Mouse (Mus musculus): ENCODE data around the gene Pclo.
"Not testable (repeated sequence)": the region's sequence is repeated elsewhere in the genome, so short reads cannot be mapped to it uniquely, and the experiment has no call there.

Gene Pclo

GRCm38 (mm10) chr5:14691995-14692394 is 177.3 kb downstream of the Pclo start:
- no peak for DNase-seq

- no peak for DNase-seq
Observed at GRCm38 (mm10) chr5:14696745-14697144, 182.0 kb downstream of the Pclo start.

- DNase-seq: no peak
Observed at GRCm38 (mm10) chr5:14700900-14701299, 186.2 kb downstream of the Pclo start.

DNA sequence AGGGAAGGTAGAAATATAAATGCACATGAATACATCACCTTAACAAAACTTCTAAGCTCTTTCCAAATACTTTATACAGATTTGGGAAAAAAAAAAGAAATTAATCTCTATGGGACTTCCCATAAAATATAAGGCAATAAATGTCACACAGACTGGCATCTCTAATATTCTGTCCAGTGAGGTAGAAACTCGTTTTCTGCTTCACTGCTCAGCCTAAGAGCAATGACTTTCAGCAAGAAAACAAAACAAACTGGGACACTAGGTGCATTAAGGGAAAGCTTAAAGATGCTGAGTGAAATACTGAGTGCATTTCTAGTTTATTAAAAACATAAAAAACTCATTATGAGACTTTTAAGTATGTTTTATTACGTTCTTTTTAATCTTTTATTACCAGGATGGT is 190.7 kb downstream of the Pclo start:
- DNase-seq: no peak

- DNase-seq: no peak
Observed at GRCm38 (mm10) chr5:14707311-14707710, 192.6 kb downstream of the Pclo start.

DNA sequence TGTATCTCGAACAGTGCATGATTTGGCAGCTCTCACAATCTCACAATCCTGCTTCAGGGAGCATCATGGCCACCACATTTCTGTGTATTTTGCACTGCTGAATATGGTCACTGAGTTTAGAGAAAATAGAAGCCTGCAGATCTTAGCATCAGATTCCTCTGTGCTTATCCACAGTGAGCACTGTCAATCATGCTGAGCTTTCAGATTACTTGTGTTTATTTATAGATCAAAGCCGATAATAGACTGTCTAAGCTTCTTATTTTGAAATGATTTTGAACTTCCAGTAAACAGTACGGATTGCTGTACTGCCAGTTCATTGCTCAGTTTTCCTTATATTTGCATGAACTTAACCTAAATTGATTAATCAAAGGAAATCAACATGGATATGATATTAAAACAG is 208.9 kb downstream of the Pclo start:
- DNase-seq: no peak

GRCm38 (mm10) chr5:14728676-14729253 is 214.0 kb downstream of the Pclo start:
- no peak for DNase-seq

GRCm38 (mm10) chr5:14750882-14751281 is 236.2 kb downstream of the Pclo start:
- peak; percentile 94 to 95 for DNase-seq

DNA sequence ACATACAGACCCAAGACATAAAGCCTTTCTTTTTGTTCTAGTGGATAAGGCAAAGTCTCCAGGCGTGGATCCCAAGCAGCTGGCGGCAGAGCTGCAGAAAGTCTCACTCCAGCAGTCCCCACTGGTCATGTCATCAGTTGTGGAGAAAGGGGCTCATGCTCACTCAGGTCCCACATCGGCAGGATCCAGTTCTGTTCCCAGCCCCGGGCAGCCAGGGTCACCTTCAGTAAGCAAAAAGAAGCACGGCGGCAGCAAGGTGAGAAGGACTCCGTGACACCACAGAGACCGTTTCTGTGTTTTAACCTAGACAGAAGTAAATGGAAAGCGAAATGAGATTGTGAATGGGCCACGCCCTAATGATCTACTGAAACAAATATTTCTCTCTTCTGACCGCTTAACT is 252.0 kb downstream of the Pclo start:
- no peak for DNase-seq

- no peak for DNase-seq
Observed at GRCm38 (mm10) chr5:14782362-14783082, 267.8 kb downstream of the Pclo start.

DNA sequence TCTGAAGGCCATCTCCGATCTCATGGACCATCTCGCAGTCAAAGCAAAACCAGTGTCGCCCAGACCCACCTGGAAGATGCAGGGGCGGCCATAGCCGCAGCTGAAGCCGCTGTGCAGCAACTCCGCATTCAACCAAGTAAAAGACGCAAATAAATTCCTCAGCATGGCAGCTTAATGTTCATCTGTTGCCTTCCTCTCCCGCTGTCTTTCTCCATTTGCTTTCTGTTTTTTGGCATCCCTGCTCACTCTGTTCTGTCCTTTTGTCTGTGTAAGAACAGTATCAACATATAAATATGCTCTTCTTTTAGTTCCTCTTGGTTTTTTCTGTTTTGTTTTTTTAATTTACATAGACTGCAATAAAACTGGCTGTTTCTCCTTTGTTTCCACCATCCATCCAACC is 279.2 kb downstream of the Pclo start:
- DNase-seq: no peak

DNA sequence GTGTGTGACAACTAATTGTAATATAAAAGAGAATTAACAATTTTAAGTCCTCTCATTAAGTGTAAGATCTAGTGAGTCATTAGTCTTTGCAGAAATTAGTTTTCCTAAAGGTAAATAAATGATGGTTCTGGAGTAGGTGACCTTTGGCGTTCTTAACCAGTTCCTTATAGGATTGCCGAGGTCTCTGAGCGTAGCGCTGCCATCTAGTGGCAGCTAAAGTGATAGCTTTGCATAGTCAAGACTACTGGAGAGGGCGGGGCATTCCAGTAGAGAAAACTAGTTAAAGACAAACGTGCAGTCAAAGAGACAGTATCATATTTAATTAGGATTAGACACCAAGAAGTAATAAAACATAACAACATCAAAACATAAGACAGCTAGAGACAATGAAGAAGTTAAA is 292.4 kb downstream of the Pclo start:
- peak; percentile 77 to 79 for DNase-seq

- DNase-seq: peak; percentile 40 to 44
Observed at GRCm38 (mm10) chr5:14833165-14833860, 318.6 kb downstream of the Pclo start.

- DNase-seq: peak; percentile 44 to 64
Observed at GRCm38 (mm10) chr5:14834155-14834991, 319.7 kb downstream of the Pclo start.

GRCm38 (mm10) chr5:14853650-14854049 is 338.9 kb downstream of the Pclo start:
- no peak for DNase-seq

DNA sequence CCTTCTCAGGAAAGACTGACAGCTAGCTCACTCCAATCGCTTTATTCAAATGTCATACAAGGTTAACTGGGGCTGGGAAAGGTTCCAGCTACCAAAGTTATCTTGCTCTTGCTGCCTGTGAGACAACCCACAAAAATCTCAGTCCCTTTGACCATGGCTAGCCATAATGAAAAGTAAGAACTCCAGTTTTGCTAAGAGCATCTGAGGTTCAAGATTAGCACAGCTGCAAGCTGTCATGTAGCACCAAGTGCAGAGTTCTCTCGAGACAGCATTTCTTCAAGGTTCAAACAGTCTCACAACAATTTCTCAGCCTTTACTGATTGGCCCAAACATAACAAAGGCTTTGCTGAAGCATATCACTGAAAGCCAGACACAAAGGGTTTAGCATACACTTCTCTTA is 370.6 kb downstream of the Pclo start:
- not testable (repeated sequence) for DNase-seq

- no peak for DNase-seq
Observed at GRCm38 (mm10) chr5:14892242-14892641, 377.5 kb downstream of the Pclo start.

- DNase-seq: not testable (repeated sequence)
Observed at GRCm38 (mm10) chr5:14903539-14903938, 388.8 kb downstream of the Pclo start.
